Mouse (Mus musculus) brain, embryonic 14.5 days (tissue): ENCODE measurements around the gene Znhit6.

Experiments
- CTCF ChIP-seq: fragments of 200-500 bp; IDR thresholded peaks from 2 replicates; pipeline ENCODE4 v1.5.1; 2012; ENCODE audit warnings: inconsistent platforms, mild to moderate bottlenecking, moderate library complexity, borderline replicate concordance; ENCODE audit not compliant: insufficient read depth, insufficient read length; ENCODE audit errors: extremely low read depth
- POLR2A ChIP-seq: fragments of 200-500 bp; IDR thresholded peaks from 2 replicates; pipeline ENCODE4 v1.6.1; 2012; ENCODE audit warnings: mild to moderate bottlenecking, inconsistent platforms, borderline replicate concordance; ENCODE audit not compliant: poor library complexity, insufficient read depth, insufficient read length, severe bottlenecking; ENCODE audit errors: extremely low read depth

DNA sequence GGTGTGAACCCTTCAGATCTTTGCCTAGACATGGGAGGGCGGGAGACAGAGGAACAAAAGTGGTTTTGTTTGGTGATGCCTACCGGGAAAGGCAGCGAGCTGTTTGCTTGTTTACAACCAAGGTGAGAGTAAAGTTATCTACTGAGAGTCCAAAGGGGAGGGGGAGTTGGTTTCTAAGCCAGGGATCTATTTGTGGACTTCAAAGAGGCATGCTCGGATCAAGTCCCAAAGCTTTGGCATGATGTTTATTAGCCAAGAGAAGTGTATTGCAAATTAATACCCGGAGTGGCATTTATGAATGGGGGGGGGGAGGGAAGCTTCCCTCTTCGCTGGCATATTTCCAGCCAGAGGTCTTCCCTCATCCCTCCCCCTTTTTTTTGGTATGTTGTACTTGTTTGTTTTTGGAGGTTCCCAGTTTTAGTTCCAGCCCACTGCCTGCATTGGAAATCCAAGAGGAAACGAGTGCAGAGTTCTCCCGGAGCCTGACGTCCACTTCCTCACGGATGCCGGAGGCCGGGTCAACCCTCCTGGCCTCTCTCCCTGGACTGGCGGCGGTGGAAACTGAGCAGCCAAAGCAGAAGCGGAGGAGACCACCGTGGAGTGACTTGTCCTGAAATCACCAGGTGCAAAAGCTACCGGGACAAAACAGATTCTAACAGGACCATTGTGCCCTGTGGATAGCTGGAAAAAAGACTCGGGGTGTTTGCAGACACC lies 74.5 kb downstream of the Znhit6 start:
- TF ChIP-seq CTCF: no peak
- no peak for TF ChIP-seq POLR2A
